Mouse (Mus musculus) C2C12 (cell line): ENCODE results near the gene Gmeb1.

ENCODE experiments used
- CTCF ChIP-seq: IDR thresholded peaks from one replicate; pipeline ENCODE4 v1.5.1; 2011; ENCODE audit not compliant: control insufficient read depth, insufficient read depth, insufficient read length
- MAX ChIP-seq: IDR thresholded peaks from one replicate; pipeline ENCODE4 v1.6.1; 2011; ENCODE audit warnings: mild to moderate bottlenecking, control low read depth

DNA sequence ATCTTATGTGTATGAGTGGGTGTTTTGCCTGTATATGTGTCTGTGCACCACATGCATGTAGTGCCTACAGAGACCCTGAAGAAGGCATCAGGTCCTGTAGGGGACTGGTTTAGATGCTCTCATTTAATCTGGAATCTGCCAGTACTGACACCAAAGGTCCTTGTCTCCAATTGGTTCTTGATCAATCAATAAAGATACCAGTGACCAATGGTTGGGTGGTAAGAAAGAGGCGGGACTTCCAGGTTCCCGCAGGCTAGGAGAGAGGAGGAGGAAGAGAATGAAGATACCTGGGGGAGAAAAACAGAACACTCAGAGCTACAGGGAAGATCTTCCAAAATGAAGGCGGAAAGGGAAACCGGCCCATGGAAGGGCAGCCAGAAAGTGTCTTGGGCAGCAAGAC, 23.0 kb downstream of the Gmeb1 start:
- no peak for TF ChIP-seq CTCF
- TF ChIP-seq MAX, result no peak
